ENCODE assay signal across 24 mouse cellular contexts in the genomic region with DNA sequence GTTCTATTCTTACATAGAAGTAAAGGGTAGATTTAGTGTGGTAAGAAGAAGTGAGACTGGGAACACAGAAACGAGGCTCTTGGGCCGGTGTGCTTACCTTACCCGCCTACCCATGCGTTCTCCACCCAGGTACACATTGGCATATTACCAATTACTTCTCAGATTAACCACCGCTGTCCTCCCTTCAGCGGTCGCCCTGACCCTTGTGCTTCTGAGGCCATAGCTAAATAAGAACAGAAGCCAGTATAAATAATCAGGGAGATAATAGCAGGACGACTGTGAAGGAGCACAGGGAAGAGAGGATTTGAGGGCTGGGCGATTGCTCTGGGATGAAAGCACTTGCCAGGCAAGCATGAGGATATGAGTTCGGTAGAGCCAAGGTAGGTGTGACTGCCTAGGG. TPM values are rescaled to one million over a fixed set of nuclear protein-coding genes. Genes with fewer than 3 reads are reported as not detected.
DNase-seq lines count a peak whose midpoint lies in the region; ATAC-seq and TF ChIP-seq lines count a peak whose summit lies in the region.
"Had no signal": no experiment of that assay in that cellular context is flagged by ENCODE, and none has a peak within 500 bp of the region (broad histone marks: within the 10 kb centered on the region; RNA-seq: fewer than 3 reads in every experiment).

No protein-coding gene starts in this region.

- H3K9me3 ChIP-seq in kidney, embryonic 15.5 days (replicated peaks) = no peaks in the 10 kb centered on the region
- no peaks in the 10 kb centered on the region for H3K9me3 ChIP-seq in liver, postnatal 0 days (ENCODE audit: low read length)
- H3K9me3 ChIP-seq in liver, embryonic 11.5 days (ENCODE audit: control insufficient read depth, low read length) = no peaks in the 10 kb centered on the region
- peaks cover 2% of the 10 kb centered on the region for H3K9me3 ChIP-seq in E14TG2a.4 (ENCODE audit: low read length)
- H3K9me3 ChIP-seq: embryonic facial prominence, embryonic 13.5 days; forebrain, embryonic 12.5 days; heart, embryonic 10.5 days had no signal

- TF ChIP-seq EP300 in liver, postnatal 0 days (IDR thresholded peaks at IDR 0.05; ENCODE audit: low read depth) = no peak

- peaks cover 13% of the 10 kb centered on the region for H3K4me1 ChIP-seq in kidney, embryonic 15.5 days
- H3K4me1 ChIP-seq in liver, postnatal 0 days (ENCODE audit: insufficient read depth) = peaks cover 15% of the 10 kb centered on the region
- H3K4me1 ChIP-seq in liver, embryonic 11.5 days (replicated peaks; ENCODE audit: control insufficient read depth, insufficient read depth, low read length) = no peaks in the 10 kb centered on the region; the same call in 1 of the 2 replicates
- H3K4me1 ChIP-seq in E14TG2a.4 (replicated peaks; ENCODE audit: low read depth, low read length) = peaks cover 52% of the 10 kb centered on the region
- H3K4me1 ChIP-seq in small intestine, adult 2 months (ENCODE audit: control insufficient read depth, insufficient read depth, insufficient read length, low read length) = peaks cover 28% of the 10 kb centered on the region
- H3K4me1 ChIP-seq: forebrain, embryonic 12.5 days had no signal

- no peak for TF ChIP-seq POLR2A in small intestine, adult 2 months (IDR thresholded peaks at IDR 0.05; ENCODE audit: low read depth, low read length)

- no peak overlapping the region for H3K4me2 ChIP-seq in kidney, embryonic 15.5 days
- H3K4me2 ChIP-seq in liver, postnatal 0 days (ENCODE audit: low read depth, low read length) = no peak overlapping the region
- H3K4me2 ChIP-seq in liver, embryonic 11.5 days = no peak overlapping the region
- H3K4me2 ChIP-seq: embryonic facial prominence, embryonic 13.5 days; forebrain, embryonic 12.5 days had no signal

- no peak for ATAC-seq in kidney, embryonic 15.5 days (replicated peaks; ENCODE audit: low FRiP score)
- ATAC-seq in liver, postnatal 0 days = peak; percentile 78
- no peak for ATAC-seq in liver, embryonic 11.5 days (replicated peaks; ENCODE audit: low FRiP score)
- ATAC-seq: forebrain, embryonic 16.5 days had no signal

- H3K27me3 ChIP-seq in kidney, embryonic 15.5 days = no peaks in the 10 kb centered on the region
- H3K27me3 ChIP-seq in liver, postnatal 0 days (ENCODE audit: insufficient read depth, low read length) = no peaks in the 10 kb centered on the region
- H3K27me3 ChIP-seq in liver, embryonic 11.5 days (replicated peaks; ENCODE audit: control insufficient read depth, insufficient read depth, low read length) = no peaks in the 10 kb centered on the region
- no peaks in the 10 kb centered on the region for H3K27me3 ChIP-seq in E14TG2a.4 (ENCODE audit: insufficient read depth, low read length)
- no peaks in the 10 kb centered on the region for H3K27me3 ChIP-seq in small intestine, adult 2 months (ENCODE audit: control insufficient read depth, insufficient read depth, low read length)
- H3K27me3 ChIP-seq: CH12.LX; embryonic facial prominence, embryonic 13.5 days; forebrain, embryonic 12.5 days had no signal

- TF ChIP-seq CTCF in liver, postnatal 0 days (IDR thresholded peaks at IDR 0.05; ENCODE audit: low read depth) = no peak
- TF ChIP-seq CTCF in E14TG2a.4 (conservative IDR thresholded peaks at IDR 0.05; ENCODE audit: low read length) = no peak
- no peak for TF ChIP-seq CTCF in small intestine, adult 2 months (IDR thresholded peaks at IDR 0.05; ENCODE audit: extremely low read depth, insufficient read length, insufficient replicate concordance, low read depth, low read length)

- no peak overlapping the region for H3K4me3 ChIP-seq in kidney, embryonic 15.5 days (replicated peaks)
- no peak overlapping the region for H3K4me3 ChIP-seq in liver, postnatal 0 days (ENCODE audit: low read depth, low read length)
- H3K4me3 ChIP-seq in liver, embryonic 11.5 days (ENCODE audit: low read depth, low read length) = no peak overlapping the region
- H3K4me3 ChIP-seq in E14TG2a.4 (replicated peaks; ENCODE audit: low read length) = peak overlapping the region; percentile 17; the same call in 1 of the 2 replicates
- H3K4me3 ChIP-seq in small intestine, adult 2 months (ENCODE audit: low read depth, low read length) = no peak overlapping the region
- H3K4me3 ChIP-seq: embryonic facial prominence, embryonic 13.5 days; forebrain, embryonic 12.5 days; heart, embryonic 10.5 days had no signal

- intact Hi-C loops in left cerebral cortex, postnatal 10 days (cut with DNase I) = no loop called here

- H3K9ac ChIP-seq in kidney, embryonic 15.5 days = no peak overlapping the region
- no peak overlapping the region for H3K9ac ChIP-seq in liver, postnatal 0 days (replicated peaks)
- no peak overlapping the region for H3K9ac ChIP-seq in liver, embryonic 11.5 days (ENCODE audit: low read depth, low read length)
- H3K9ac ChIP-seq: embryonic facial prominence, embryonic 13.5 days; forebrain, embryonic 12.5 days had no signal

- peaks cover under 1% of the 10 kb centered on the region; the same call in 1 of the 2 replicates for H3K36me3 ChIP-seq in kidney, embryonic 15.5 days
- H3K36me3 ChIP-seq in liver, postnatal 0 days (replicated peaks; ENCODE audit: insufficient read depth, low read length) = no peaks in the 10 kb centered on the region
- no peaks in the 10 kb centered on the region for H3K36me3 ChIP-seq in liver, embryonic 11.5 days (ENCODE audit: control insufficient read depth, insufficient read depth, low read length)
- H3K36me3 ChIP-seq in E14TG2a.4 (ENCODE audit: insufficient read depth, low read length) = peaks cover under 1% of the 10 kb centered on the region
- peaks cover 4% of the 10 kb centered on the region for H3K36me3 ChIP-seq in small intestine, adult 2 months (ENCODE audit: control insufficient read depth, insufficient read depth, low read length)
- H3K36me3 ChIP-seq: forebrain, embryonic 12.5 days; heart, embryonic 10.5 days had no signal

- no peak overlapping the region for H3K27ac ChIP-seq in kidney, embryonic 15.5 days
- no peak overlapping the region for H3K27ac ChIP-seq in liver, postnatal 0 days (ENCODE audit: low read depth)
- H3K27ac ChIP-seq in liver, embryonic 11.5 days (ENCODE audit: low read depth, low read length) = no peak overlapping the region
- peak overlapping the region; percentile 35 for H3K27ac ChIP-seq in small intestine, adult 2 months (ENCODE audit: insufficient read depth, low read depth, low read length)
- H3K27ac ChIP-seq: embryonic facial prominence, embryonic 13.5 days; forebrain, embryonic 12.5 days; heart, embryonic 10.5 days had no signal

- peak; percentile 47 for DNase-seq in kidney, adult 9 months
- DNase-seq in liver, postnatal 0 days = peak; percentile 22
- DNase-seq in liver, embryonic 11.5 days (ENCODE audit: low spot score) = no peak
- DNase-seq in left cerebral cortex, postnatal 10 days (ENCODE audit: extremely low spot score in 1 of 2, low spot score in 2 of 2) = no peak
- DNase-seq: adrenal gland, adult 2 months; adrenal gland, postnatal 25 days; cerebellum, adult 18-20 months; cerebellum, adult 9-11 months; cerebellum, postnatal 36 days; gastrocnemius, postnatal 10 days; heart, adult 18-20 months; heart, postnatal 10 days; heart, postnatal 4 days had no signal

- WGBS in kidney, embryonic 15.5 days = 72% methylated on average over 10 of the region's 10 CpGs
- WGBS in liver, postnatal 0 days (ENCODE audit: insufficient replicate concordance) = 56% methylated on average over 10 of the region's 10 CpGs
- 81% methylated on average over 10 of the region's 10 CpGs for WGBS in liver, embryonic 11.5 days
- 34% methylated on average over 10 of the region's 10 CpGs for WGBS in small intestine, adult 2 months

RNA-seq across cellular contexts. Expression of gene Prss48, which starts 11.5 kb away (rescaled TPM):
- 0.18 and 0.39 TPM in 2 replicates for polyA plus RNA-seq in kidney, embryonic 15.5 days (2015; fragmentation: Nextera tagmentation; extraction: Ambion mirVana)
- polyA plus RNA-seq in liver, postnatal 0 days (2015; fragmentation: Nextera tagmentation; extraction: Ambion mirVana) = not detected in 2 replicates
- 0.30 TPM in 1 of 2 replicates, not detected in the other for polyA plus RNA-seq in liver, embryonic 11.5 days (2014; fragmentation: Nextera tagmentation; extraction: Ambion mirVana)
- not detected in 2 replicates for polyA plus RNA-seq in small intestine, adult 2 months (2012; rRNA removed)
- total RNA-seq in left cerebral cortex, postnatal 10 days (2021) = not detected
- total RNA-seq: adrenal gland, adult 2 months; adrenal gland, postnatal 25 days; CH12.LX; gastrocnemius, postnatal 10 days; gastrocnemius, postnatal 4 days; heart, adult 18-20 months; heart, postnatal 10 days; heart, postnatal 4 days had no signal
- polyA plus RNA-seq: adrenal gland, adult 2 months; forebrain, embryonic 12.5 days; forebrain, embryonic 16.5 days; frontal cortex, adult 2 months; heart, embryonic 10.5 days; heart, embryonic 14.5 days had no signal

RNA-seq across cellular contexts. Expression of gene Sh3d19, which starts 42.9 kb away (rescaled TPM):
- 30.1 and 32.3 TPM in 2 replicates for polyA plus RNA-seq in kidney, embryonic 15.5 days (2015; fragmentation: Nextera tagmentation; extraction: Ambion mirVana)
- 10.2 and 11.4 TPM in 2 replicates for polyA plus RNA-seq in liver, postnatal 0 days (2015; fragmentation: Nextera tagmentation; extraction: Ambion mirVana)
- polyA plus RNA-seq in liver, embryonic 11.5 days (2014; fragmentation: Nextera tagmentation; extraction: Ambion mirVana) = 17.9 and 20.7 TPM in 2 replicates
- 90.1 and 205 TPM in 2 replicates for polyA plus RNA-seq in small intestine, adult 2 months (2012; rRNA removed)
- 10 to 100 TPM; 48.7 to 50.6 TPM for total RNA-seq in left cerebral cortex, postnatal 10 days (2021)

Comparison
In these comparisons a context has a peak if more than half of its experiments do, and no peak if none do; other contexts are left out.
1. DNase-seq: peak in kidney, adult 9 months (single experiment) and liver, postnatal 0 days (single experiment); none in liver, embryonic 11.5 days (single experiment) and left cerebral cortex, postnatal 10 days (0 of 2).